Mouse (Mus musculus): Measurements from ENCODE around the gene Ell2.

The Ell2 gene

GRCm38 (mm10) chr13:75809957-75810356 lies 103.4 kb downstream of the Ell2 start:
- no peak for DNase-seq (ENCODE audit: low spot score in 2 of 2)

GRCm38 (mm10) chr13:75817183-75817582 lies 110.6 kb downstream of the Ell2 start:
- no peak for DNase-seq (ENCODE audit: low spot score in 2 of 2)

GRCm38 (mm10) chr13:75818486-75818885 lies 111.9 kb downstream of the Ell2 start:
- no peak for DNase-seq (ENCODE audit: low spot score in 2 of 2)

GRCm38 (mm10) chr13:75818945-75819706 lies 112.6 kb downstream of the Ell2 start:
- no peak for DNase-seq (ENCODE audit: low spot score in 2 of 2)

GRCm38 (mm10) chr13:75819898-75820297 lies 113.3 kb downstream of the Ell2 start:
- DNase-seq (ENCODE audit: low spot score in 2 of 2) = no peak

Measured in cerebellum, postnatal 4 days (tissue).